Mouse (Mus musculus): ENCODE data around the gene Pnrc1. TPM values are rescaled to one million over a fixed set of nuclear protein-coding genes. Genes with fewer than 3 reads are reported as not detected.

Pnrc1 gene
- total RNA-seq, 2 experiments from 2014 or later: 144 to 145 TPM

- peak in 1 of 2 experiments; percentile 18 for DNase-seq (ENCODE audit: low spot score in 2 of 2)
- Histone ChIP-seq H3K4me3 (no peak overlapping the region; the same call in 1 of the 2 replicates), H3K27ac (no peak overlapping the region)
- TF ChIP-seq CTCF (conservative IDR thresholded peaks at IDR 0.05): peak; percentile 21; the same call in 1 of the 2 replicates
These were observed 28.6 kb downstream of the Pnrc1 start for GRCm38 (mm10) chr4:33261311-33261753.

GRCm38 (mm10) chr4:33260311-33260710, 29.7 kb downstream of the Pnrc1 start:
- DNase-seq (ENCODE audit: low spot score in 2 of 2): no peak
- TF ChIP-seq CTCF (conservative IDR thresholded peaks at IDR 0.05): no peak
- Histone ChIP-seq H3K4me3 (no peak overlapping the region), H3K27ac (no peak overlapping the region)

- H3K27ac ChIP-seq: no peak overlapping the region
- no peak for DNase-seq (ENCODE audit: low spot score in 2 of 2)
- H3K4me3 ChIP-seq: no peak overlapping the region
- TF ChIP-seq CTCF (conservative IDR thresholded peaks at IDR 0.05): no peak
These were observed 32.5 kb downstream of the Pnrc1 start for GRCm38 (mm10) chr4:33257263-33257964.

- Histone ChIP-seq H3K27ac (no peak overlapping the region), H3K4me3 (no peak overlapping the region)
- TF ChIP-seq CTCF (conservative IDR thresholded peaks at IDR 0.05): no peak
- DNase-seq (ENCODE audit: low spot score in 2 of 2): no peak
These were observed 35.3 kb downstream of the Pnrc1 start for GRCm38 (mm10) chr4:33254706-33255105.

- Histone ChIP-seq H3K4me3 (no peak overlapping the region), H3K27ac (no peak overlapping the region)
- no peak for TF ChIP-seq CTCF (conservative IDR thresholded peaks at IDR 0.05)
- DNase-seq (ENCODE audit: low spot score in 2 of 2): no peak
These were observed 39.1 kb downstream of the Pnrc1 start for GRCm38 (mm10) chr4:33250867-33251266.

GRCm38 (mm10) chr4:33249716-33250230, 40.2 kb downstream of the Pnrc1 start:
- no peak overlapping the region for H3K27ac ChIP-seq
- H3K4me3 ChIP-seq: no peak overlapping the region

GRCm38 (mm10) chr4:33248915-33249314, 41.0 kb downstream of the Pnrc1 start:
- peak overlapping the region; percentile 100 for H3K27ac ChIP-seq
- DNase-seq (ENCODE audit: low spot score in 2 of 2): no peak
- peak overlapping the region; percentile 91 for H3K4me3 ChIP-seq
- peak; percentile 57 for TF ChIP-seq CTCF (conservative IDR thresholded peaks at IDR 0.05)

More at GRCm38 (mm10) chr4:33249716-33250230, 40.2 kb downstream of the Pnrc1 start:
- TF ChIP-seq CTCF (conservative IDR thresholded peaks at IDR 0.05): no peak
- no peak for DNase-seq (ENCODE audit: low spot score in 2 of 2)

GRCm38 (mm10) chr4:33248062-33248889, 41.7 kb downstream of the Pnrc1 start:
- H3K4me3 ChIP-seq: peak overlapping the region; percentile 91
- DNase-seq (ENCODE audit: low spot score in 2 of 2): peak; percentile 98
- peak overlapping the region; percentile 100 for H3K27ac ChIP-seq
- TF ChIP-seq CTCF (conservative IDR thresholded peaks at IDR 0.05): no peak

- no peak for TF ChIP-seq CTCF (conservative IDR thresholded peaks at IDR 0.05)
- DNase-seq (ENCODE audit: low spot score in 2 of 2): peak; percentile 98 to 99
- peak overlapping the region; percentile 91 for H3K4me3 ChIP-seq
- H3K27ac ChIP-seq: peak overlapping the region; percentile 100
These were observed 42.4 kb downstream of the Pnrc1 start for GRCm38 (mm10) chr4:33247479-33248053.

- no peak for TF ChIP-seq CTCF (conservative IDR thresholded peaks at IDR 0.05)
- no peak for DNase-seq (ENCODE audit: low spot score in 2 of 2)
- Histone ChIP-seq H3K4me3 (peak overlapping the region; percentile 91), H3K27ac (no peak overlapping the region)
These were observed 44.0 kb downstream of the Pnrc1 start for GRCm38 (mm10) chr4:33245853-33246395.

- TF ChIP-seq CTCF (conservative IDR thresholded peaks at IDR 0.05): no peak
- no peak for DNase-seq (ENCODE audit: low spot score in 2 of 2)
- H3K27ac ChIP-seq: no peak overlapping the region
These were observed 46.0 kb downstream of the Pnrc1 start for GRCm38 (mm10) chr4:33243921-33244320.

GRCm38 (mm10) chr4:33243016-33243758, 46.8 kb downstream of the Pnrc1 start:
- DNase-seq (ENCODE audit: low spot score in 2 of 2): no peak
- Histone ChIP-seq H3K4me3 (no peak overlapping the region), H3K27ac (no peak overlapping the region)
- TF ChIP-seq CTCF (conservative IDR thresholded peaks at IDR 0.05): no peak

More at GRCm38 (mm10) chr4:33243921-33244320, 46.0 kb downstream of the Pnrc1 start:
- no peak overlapping the region for H3K4me3 ChIP-seq
